Mouse (Mus musculus) liver, adult 2 months (tissue): ENCODE data around the gene 4932438H23Rik.

Source experiments
- CTCF ChIP-seq: fragments of 200-500 bp; IDR thresholded peaks from 2 replicates; pipeline ENCODE4 v1.5.1; 2011; ENCODE audit warnings: low read depth, low read length, control low read depth
- POLR2A ChIP-seq: fragments of 200-500 bp; IDR thresholded peaks from 2 replicates; pipeline ENCODE4 v1.6.1; 2011; ENCODE audit warnings: low read length, control low read depth; ENCODE audit not compliant: insufficient read depth; ENCODE audit errors: extremely low read depth

GRCm38 (mm10) chr16:91081508-91081907 is 13.4 kb downstream of the 4932438H23Rik start:
- TF ChIP-seq POLR2A (no peak), CTCF (peak; percentile 83)
